Mouse (Mus musculus) E14TG2a.4 (cell line): ENCODE data around the gene Tex12.

Experiments used
- H3K27me3 ChIP-seq: 2 replicates; pipeline ENCODE4 v1.6.1; 2014; ENCODE audit warnings: low read length, control low read depth; ENCODE audit not compliant: insufficient read depth
- H3K36me3 ChIP-seq: 2 replicates; pipeline ENCODE4 v1.6.1; 2014; ENCODE audit warnings: low read length, control low read depth; ENCODE audit not compliant: insufficient read depth
- H3K4me1 ChIP-seq: replicated peaks from 2 replicates; pipeline ENCODE4 v1.6.1; 2014; ENCODE audit warnings: low read depth, low read length, control low read depth
- H3K4me3 ChIP-seq: replicated peaks from 2 replicates; pipeline ENCODE4 v1.5.1; 2014; ENCODE audit warnings: mild to moderate bottlenecking, low read length
- H3K9me3 ChIP-seq: 2 replicates; pipeline ENCODE4 v1.6.1; 2014; ENCODE audit warnings: low read length, control low read depth
- CTCF ChIP-seq: conservative IDR thresholded peaks from 2 replicates; pipeline ENCODE4 v1.5.1; 2014; ENCODE audit warnings: low read length
- NANOG ChIP-seq: IDR thresholded peaks from 2 replicates; pipeline ENCODE4 v1.6.1; 2014; ENCODE audit warnings: borderline replicate concordance, low read length, mixed read lengths
- POU5F1 ChIP-seq: IDR thresholded peaks from 2 replicates; pipeline ENCODE4 v1.6.1; 2014; ENCODE audit warnings: low read length, borderline replicate concordance

Tex12 gene

GRCm38 (mm10) chr9:50507570-50507969, 53.6 kb downstream of the Tex12 start:
- Histone ChIP-seq H3K4me3 (no peak overlapping the region), H3K4me1 (0 out of 2 replicates have a peak, but pooled peaks cover 4% of the 10 kb centered on the region), H3K36me3 (peaks cover 7% of the 10 kb centered on the region), H3K9me3 (no peaks in the 10 kb centered on the region), H3K27me3 (no peaks in the 10 kb centered on the region)
- TF ChIP-seq POU5F1 (no peak), CTCF (no peak), NANOG (no peak)
